Mouse (Mus musculus): ENCODE data around the gene Cgnl1.

Gene Cgnl1

DNA sequence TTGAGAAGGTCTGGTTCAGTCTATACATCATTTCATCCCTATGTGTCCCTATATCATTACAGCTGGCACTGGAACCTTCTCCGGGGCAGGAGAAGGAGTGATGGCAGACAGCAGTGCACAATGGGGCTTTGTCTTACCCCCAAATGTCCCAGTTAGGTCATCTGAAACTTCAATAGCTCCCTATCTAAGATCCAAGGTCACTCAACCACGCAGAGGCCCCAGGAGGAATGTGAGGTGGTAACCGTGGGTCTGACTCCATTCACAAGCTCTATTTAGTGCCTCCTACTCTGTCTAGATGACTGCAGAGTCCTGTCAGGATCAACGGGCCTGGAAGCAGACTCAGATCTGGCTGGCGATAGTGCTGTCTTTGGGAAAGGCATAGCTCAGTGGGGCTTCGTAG is 142.5 kb downstream of the Cgnl1 start:
- in situ Hi-C loops (cut with MboI; ENCODE audit: low sequenced_read_pairs), result loop anchor here (25.0 kb wide), 1 partner anchor 783 kb away; no protein-coding TSS in a partner anchor

DNA sequence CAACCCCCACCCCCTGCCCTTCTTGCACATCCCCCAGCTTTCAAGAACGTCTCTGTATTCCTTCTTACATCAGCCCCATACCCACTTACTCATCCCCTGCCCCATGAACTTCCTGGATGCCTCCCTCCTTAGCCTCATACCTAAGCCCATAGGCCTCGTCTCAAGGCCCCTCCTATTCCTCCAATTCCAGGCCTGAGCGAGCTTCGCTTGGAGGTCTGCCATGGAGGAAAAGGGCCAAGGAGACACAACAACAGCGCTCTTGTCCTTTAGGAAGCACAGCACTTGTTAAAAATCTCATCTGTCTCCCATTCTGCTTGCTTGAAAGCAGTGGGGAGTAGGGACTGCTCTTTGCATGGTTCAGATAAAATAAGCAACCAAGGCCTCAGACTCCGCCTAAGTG is 143.1 kb downstream of the Cgnl1 start:
- in situ Hi-C loops (cut with MboI; ENCODE audit: low sequenced_read_pairs), result loop anchor here (25.0 kb wide), 1 partner anchor 784 kb away; no protein-coding TSS in a partner anchor

DNA sequence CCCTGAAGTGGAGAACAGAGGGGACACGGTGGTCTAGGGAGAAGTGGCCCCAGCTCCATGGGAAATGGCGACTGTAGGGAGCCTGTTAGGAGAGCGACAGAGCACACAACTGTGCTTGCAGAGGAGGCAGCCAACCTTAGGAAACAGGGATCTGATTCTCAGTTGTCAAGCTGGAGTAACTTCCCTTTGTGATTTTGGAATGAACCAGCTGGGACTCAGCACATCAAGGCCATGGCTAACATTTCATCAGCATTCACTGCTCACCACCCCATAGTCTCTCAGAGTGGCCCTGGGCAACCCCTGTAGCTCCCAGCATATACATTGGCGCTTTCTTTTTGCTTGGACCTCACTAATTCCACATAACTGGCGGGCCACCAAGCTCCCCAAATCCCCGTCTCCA is 145.4 kb downstream of the Cgnl1 start:
- in situ Hi-C loops (cut with MboI; ENCODE audit: low sequenced_read_pairs), result loop anchor here (25.0 kb wide), 1 partner anchor 786 kb away; no protein-coding TSS in a partner anchor

DNA sequence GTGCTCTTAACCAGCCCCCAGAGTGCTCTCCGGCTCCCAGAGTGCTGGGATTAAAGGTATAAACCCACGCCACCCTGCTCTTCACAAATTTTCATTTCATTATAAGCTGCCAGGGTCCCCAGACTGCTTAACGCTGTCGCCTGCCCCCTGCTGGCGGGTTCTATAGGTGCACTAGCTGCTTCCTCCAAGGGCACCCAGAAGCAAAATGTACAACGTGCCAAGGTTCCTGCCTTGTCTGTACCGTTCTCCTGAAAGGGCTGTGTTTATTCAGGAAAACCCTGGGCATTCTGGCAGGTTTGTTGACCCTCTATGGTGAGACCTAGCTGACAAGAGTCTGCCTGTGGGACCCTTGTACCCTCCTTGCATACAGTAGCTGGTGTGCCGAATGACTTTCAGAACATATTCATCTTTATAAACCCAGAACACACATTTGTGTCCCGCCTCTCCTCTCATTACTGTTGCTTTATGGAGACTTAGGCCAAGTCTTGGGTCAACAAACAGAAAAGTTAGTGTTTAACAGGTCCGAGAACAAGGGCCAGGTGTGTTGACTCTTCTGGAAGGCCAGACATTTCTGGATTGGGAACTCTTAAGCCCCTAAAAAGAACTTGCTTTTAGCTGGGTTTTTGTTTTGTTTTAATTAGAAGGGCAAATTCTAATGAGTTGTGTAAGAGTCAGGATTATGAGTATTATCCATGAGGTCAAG is 146.5 kb downstream of the Cgnl1 start:
- in situ Hi-C loops (cut with MboI; ENCODE audit: low sequenced_read_pairs), result loop anchor here (25.0 kb wide), 3 partner anchors 263 to 787 kb away; partner anchors contain the start of gene Aldh1a2

DNA sequence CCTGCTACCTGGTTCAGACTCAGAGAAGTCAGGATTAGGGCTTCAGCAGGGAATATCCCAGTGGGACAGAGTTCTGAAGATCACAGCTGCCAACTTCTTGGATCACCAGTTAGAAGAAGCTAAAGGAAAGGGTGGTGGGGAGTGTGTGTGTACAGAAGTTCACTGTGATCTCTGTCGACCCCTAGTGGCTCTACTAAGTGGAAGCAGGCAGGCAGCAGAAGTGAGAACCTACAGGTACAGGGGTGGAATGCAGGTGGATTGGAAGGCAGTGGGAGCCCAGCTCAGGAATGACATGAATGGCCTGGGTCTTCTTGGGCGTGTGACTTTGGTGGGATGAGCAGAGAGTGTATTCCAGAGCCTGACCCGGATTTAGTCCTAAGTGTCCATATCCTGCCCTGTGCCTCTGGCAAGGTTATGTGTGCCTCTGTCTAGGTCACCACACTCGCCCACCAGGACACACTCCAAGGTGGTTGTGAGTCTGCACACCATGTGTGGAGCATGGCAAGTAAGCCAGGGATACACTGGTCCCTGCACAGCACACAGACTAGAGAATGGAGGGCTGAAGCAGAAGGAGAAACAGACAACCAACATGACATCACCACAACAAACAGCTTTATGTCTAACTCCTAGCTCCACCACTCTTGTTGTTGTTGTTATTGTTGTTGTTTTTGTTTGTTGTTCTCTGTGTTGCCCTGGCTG is 147.4 kb downstream of the Cgnl1 start:
- in situ Hi-C loops (cut with MboI; ENCODE audit: low sequenced_read_pairs), result loop anchor here (25.0 kb wide), 2 partner anchors 262 to 412 kb away; partner anchors contain the start of gene Aldh1a2

DNA sequence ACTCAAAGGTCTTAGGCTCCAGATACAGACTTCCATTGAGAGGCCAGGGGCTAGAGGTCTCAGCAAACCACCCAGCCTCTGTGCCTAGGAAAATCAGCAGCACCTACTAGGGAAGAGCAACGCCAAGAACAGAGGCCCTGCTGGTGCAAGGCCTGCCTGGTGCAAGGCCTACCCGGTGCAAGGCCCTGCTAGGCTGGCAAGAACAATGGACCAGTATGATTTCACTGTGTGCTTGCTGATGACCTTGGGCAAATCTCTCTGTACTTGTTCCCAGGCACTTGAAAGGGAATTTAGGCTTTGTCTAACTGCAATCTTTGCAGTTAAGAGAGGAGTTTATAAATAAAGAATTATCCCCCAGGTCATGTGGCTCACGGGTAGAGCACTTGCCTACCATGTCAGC is 148.8 kb downstream of the Cgnl1 start:
- in situ Hi-C loops (cut with MboI; ENCODE audit: low sequenced_read_pairs), result loop anchor here (25.0 kb wide), 2 partner anchors 260 to 410 kb away; partner anchors contain the start of gene Aldh1a2

DNA sequence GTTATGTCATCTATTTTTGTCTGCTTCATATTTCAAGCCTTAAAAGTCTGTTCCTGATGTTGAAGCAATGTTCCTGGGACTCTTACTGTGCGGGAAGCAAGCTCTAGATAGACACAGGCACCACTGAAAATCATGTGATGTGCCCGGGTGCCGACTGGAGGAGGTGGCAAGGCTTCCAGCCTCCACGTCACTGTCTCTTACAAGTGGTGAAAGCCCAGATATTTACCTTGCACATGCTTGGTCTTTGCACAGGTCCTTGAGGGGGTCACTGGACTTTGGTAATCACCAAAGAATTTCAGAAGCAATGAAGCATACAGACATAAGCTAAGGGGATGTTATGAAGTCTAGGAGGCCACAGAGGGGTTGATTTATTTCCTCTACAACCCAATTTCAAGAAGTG is 149.4 kb downstream of the Cgnl1 start:
- in situ Hi-C loops (cut with MboI; ENCODE audit: low sequenced_read_pairs), result loop anchor here (25.0 kb wide), 2 partner anchors 260 to 410 kb away; partner anchors contain the start of gene Aldh1a2

DNA sequence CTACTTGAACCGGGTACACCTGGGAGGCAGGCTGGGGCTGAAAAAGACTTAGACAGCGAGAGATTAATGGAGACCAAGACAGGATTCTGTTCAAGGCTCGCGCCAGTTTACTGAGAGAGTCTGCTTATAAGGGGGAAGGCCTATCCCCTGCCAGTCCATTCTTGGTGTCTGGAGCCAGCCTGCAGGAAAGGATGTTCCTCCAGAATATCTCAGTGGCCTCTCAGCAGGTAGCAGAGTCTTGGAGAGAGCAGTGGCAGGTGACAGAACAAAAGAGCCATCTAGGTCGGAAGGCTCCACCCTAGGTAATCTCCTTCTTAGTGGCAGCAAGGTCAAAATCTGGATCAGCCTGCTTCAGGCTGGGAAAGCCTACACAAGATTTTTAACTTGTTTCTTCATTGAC is 151.3 kb downstream of the Cgnl1 start:
- in situ Hi-C loops (cut with MboI; ENCODE audit: low sequenced_read_pairs), result loop anchor here (25.0 kb wide), 2 partner anchors 258 to 408 kb away; partner anchors contain the start of gene Aldh1a2

DNA sequence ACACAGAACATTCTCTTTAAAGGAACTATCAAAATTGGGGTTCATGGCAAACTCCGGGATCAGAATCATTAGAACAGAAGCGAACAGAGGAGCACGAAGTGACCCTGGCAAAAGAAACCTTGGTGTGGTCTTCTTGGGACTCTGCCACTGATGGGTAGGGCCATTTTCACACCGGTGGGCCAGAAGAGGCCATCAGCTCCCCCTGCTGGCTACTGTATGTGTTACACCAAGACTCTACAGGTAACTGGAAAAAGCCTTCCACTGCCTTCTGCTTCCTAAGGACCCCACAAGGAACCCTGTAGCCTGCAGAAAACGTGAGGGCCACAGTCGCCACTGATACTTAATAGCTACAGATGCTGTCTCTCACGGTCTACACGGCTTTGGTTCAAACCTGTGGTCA is 154.0 kb downstream of the Cgnl1 start:
- in situ Hi-C loops (cut with MboI; ENCODE audit: low sequenced_read_pairs), result loop anchor here (25.0 kb wide), 2 partner anchors 255 to 405 kb away; partner anchors contain the start of gene Aldh1a2

DNA sequence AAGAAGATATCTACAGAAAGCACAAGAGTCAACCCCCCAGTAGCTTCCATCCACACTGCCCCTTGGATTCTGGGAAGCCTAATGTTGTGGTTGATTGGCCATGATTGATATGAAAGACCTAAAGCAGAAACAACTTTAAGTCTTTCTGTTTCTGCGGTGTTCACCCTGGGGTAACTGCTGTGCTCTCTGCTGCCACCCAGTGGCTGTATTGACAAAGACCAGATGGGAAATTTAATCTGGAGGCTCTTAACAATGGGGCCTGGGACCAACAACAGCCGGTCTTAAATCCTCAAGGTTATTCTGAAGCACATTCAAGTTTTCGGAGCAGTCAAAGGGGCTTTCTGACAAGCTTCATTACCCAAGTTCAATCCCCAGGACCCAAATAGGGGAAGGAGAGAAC is 155.2 kb downstream of the Cgnl1 start:
- in situ Hi-C loops (cut with MboI; ENCODE audit: low sequenced_read_pairs), result loop anchor here (25.0 kb wide), 2 partner anchors 254 to 404 kb away; partner anchors contain the start of gene Aldh1a2

DNA sequence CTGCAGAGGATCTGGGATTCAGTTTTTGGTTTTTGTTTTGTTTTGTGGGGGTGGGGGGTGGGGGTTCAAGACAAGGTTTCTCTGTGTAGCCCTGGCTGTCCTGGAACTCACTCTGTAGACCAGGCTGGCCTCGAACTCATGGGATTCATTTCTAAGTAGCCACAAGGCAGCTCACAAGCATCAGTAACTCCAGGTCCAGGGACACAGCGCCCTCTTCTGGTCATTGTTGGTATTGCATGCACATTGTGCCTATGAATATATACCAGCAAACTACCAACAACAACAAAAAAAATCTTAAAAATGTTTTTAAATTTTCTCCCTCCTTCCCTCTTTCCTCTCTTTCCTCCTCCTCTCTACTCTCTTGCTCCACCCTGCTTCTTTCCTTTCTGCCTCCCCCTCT is 156.8 kb downstream of the Cgnl1 start:
- in situ Hi-C loops (cut with MboI; ENCODE audit: low sequenced_read_pairs), result loop anchor here (25.0 kb wide), 2 partner anchors 252 to 402 kb away; partner anchors contain the start of gene Aldh1a2

DNA sequence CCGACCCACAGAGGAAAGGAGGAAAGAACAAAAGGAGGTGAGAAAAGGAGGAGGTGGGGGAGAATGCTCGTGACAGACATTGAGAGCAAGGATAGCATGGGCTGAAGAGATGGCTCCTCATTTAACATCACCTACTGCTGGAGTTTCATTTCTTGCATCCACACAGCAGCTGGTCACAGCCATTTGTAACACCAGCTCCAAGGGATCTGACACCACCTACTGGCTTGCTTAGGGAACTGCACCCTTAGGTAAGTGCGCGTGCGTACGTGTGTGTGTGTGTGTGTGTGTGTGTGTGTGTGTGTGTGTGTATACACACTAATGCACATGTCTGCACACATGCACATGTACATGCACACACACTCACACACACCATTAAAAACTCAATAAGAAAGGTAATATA is 158.4 kb downstream of the Cgnl1 start:
- in situ Hi-C loops (cut with MboI; ENCODE audit: low sequenced_read_pairs), result loop anchor here (25.0 kb wide), 2 partner anchors 251 to 401 kb away; partner anchors contain the start of gene Aldh1a2

DNA sequence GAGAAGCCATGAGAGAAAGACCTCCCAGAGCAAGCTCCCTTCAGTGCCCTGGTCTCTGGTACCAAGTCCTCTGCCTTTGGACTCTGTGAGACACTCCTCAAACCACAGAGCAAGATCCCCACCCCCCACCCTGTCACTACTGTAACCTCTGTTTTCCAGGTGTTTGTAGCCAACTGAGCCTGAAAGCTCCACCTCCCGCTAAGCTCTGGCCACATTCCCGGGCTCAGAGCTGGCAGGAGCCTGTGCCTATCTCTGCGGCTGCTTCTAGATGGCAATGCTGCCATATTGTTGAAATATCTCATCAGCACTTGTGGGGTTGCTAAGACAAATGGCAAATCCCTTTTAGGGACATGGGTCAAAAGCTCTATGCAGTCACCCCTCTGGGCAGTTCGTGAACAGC is 159.5 kb downstream of the Cgnl1 start:
- in situ Hi-C loops (cut with MboI; ENCODE audit: low sequenced_read_pairs), result loop anchor here (25.0 kb wide), 2 partner anchors 250 to 400 kb away; partner anchors contain the start of gene Aldh1a2

DNA sequence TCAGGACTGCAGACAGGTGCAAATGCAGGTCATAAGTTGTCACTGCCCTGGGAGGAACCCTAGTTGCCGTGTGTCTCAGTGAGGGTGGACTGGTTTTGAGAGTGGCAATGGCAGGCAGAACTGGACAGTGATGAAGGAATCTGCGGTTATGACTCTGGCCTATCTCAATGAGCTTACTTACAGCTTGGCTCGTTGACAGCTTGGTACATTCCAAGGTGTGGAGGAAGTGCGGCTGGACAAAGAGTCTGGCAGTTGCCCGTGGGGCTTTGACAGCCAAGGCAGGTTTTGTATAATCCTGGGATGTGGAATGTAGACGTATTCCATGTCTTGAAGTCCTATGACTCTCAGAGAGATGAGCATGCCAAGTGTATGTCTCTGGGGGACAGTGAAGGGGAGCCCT is 162.4 kb downstream of the Cgnl1 start:
- in situ Hi-C loops (cut with MboI; ENCODE audit: low sequenced_read_pairs), result loop anchor here (25.0 kb wide), 2 partner anchors 247 to 397 kb away; partner anchors contain the start of gene Aldh1a2

DNA sequence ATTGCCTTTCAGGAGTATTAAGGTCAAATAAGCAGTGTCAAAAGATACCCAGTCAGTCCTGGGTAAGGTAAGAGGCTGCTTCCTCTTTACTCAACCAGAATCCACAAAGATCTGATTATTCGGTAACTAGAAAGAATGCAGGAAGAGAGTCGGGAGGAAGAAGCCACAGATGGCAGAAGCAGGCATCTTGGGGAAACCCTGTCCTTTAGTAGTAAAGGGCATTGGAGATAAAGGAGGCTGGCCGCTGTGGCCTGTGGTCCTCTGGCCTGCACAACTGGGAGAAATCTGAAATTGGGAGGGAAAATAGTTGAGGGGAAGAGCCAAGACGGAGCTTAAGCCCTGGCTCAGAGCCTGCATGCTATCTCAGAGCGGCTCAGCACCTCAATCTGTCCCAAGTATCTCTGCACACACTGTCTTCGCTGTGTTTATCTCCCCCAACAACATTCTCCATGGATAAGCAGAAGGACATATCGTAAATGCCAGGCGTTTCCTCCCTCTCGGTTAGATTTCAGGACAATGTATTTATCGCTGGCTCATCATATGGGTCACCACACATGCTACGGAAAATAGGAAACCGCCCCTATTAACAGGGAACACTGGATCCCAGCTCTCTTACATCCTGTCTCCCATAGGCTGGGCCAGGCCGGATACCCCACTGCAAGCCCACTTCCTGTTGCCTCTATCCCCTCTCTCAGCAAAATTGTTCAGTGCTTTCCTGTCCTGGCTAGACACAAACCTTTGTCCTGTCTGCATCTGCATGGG is 164.9 kb downstream of the Cgnl1 start:
- in situ Hi-C loops (cut with MboI; ENCODE audit: low sequenced_read_pairs), result loop anchor here (25.0 kb wide), 2 partner anchors 244 to 394 kb away; partner anchors contain the start of gene Aldh1a2

DNA sequence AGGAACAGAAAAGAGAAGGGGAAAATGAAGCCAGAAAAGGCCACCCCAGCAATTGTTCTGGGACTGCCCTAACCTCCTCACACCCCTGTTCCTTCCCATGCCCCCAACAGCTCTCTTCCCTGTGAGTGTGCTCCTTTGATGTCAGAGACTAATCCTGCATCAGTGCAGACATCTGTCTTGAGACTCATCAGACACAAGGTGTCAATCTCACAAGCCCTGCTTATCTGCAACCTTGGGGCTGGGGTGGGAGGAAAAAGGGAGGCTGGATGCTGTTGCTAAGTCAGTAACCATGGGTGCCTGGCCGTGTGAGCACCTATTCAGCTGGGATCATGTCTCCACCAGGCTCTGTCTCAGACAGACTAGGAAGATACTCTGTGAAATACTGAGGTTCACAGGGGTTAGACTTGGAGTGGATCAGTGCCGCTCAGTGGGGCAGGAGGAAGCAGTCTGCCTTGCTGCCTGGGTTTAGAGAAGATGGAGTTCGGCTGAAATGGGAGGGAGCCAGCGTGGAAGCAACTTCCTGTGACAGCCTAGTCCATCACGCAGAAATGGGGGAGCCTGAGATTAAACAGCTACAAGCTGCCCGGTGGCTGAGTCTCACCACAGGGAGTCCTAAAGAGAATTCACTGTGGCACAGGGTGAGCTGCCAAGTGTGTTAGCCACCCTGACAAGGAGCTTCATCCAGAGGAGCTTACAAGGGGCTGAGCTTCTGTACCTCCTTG is 166.3 kb downstream of the Cgnl1 start:
- in situ Hi-C loops (cut with MboI; ENCODE audit: low sequenced_read_pairs), result loop anchor here (25.0 kb wide), 2 partner anchors 243 to 393 kb away; partner anchors contain the start of gene Aldh1a2

DNA sequence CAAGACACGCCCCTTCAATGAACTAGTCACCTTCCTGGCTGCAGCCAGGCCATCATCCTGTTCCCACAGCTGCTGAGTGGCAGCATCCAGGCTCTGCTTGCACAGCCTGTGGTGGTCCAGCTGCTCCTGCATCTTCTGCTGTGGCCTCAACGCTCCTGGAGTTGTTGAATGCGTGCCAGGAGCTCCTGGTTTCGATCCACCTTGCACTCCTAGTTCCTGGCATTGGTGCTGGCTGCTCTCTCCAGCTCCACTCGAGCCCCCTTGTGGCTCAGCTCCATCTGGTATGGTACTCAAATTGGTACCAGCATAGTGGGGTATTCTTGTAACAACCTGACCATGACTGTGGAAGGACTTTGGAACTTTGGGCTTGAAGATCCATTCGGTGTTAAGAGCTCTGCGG is 171.5 kb downstream of the Cgnl1 start:
- in situ Hi-C loops (cut with MboI; ENCODE audit: low sequenced_read_pairs), result loop anchor here (25.0 kb wide), 2 partner anchors 238 to 388 kb away; partner anchors contain the start of gene Aldh1a2

DNA sequence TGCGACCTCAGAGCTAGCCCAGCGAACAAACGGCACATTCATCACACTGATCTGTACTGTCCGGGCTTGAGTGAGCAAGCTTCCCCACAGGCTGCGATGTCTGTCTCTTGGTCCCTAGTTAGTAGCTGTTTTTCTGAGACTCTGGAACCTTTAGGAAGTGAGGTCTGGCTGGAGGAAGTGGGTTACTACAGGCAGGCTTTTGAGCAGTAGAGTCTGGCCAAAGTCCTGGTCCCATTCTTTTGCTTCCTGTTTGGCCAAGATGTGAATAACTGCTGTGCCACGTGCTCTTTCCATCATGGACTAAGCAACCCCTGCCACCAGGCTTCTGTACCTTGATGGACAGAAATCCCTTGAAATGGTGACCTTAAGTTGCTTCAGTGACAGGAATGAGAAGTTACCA is 174.5 kb downstream of the Cgnl1 start:
- in situ Hi-C loops (cut with MboI; ENCODE audit: low sequenced_read_pairs), result no loop called here

DNA sequence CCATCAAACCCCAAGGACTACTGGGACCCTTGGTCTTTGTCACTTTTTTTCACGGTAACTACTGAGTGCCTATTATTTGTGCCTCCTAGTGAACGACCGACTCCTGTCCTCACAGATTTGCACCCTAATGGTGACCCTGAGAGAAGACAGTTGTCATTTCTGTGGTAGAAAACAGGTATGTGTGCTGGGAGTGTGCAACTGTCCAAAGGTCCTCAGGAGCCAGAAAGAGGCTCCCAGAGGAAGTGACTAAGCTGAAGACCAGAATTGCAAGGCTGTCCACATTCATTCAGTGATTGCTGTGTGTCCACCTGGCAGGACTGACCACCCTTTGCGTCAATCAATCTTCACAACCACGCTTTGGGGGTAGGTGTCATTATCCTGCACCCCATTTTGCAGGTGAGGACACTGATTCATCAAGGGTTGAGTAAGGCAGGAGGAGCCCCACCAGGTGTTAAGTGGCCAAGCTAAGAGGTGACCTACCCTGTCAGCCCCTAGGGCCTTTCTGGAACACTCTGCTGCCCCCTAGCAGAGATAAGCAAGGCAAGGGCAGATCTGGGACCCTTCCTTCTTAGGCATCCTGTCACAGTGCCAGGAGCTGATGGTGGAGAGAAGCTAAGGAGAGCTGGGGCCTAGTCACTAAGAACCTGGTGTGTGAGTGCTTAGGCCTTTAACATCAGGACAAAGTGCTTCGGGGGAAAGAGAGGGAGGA is 178.7 kb downstream of the Cgnl1 start:
- in situ Hi-C loops (cut with MboI; ENCODE audit: low sequenced_read_pairs), result no loop called here

All from CH12F3 (cell line).